ENCODE assay signal across 20 mouse cellular contexts in genomic region chr13:3774280-3774679, GRCm38 (mm10). TPM values are rescaled to one million over a fixed set of nuclear protein-coding genes. Genes with fewer than 3 reads are reported as not detected.
A peak's percentile ranks its signal among the peaks of the same experiment; 100 is the strongest.
DNase-seq lines count a peak whose midpoint lies in the region; ATAC-seq lines count a peak whose summit lies in the region.
"Had no signal": no experiment of that assay in that cellular context is flagged by ENCODE, and none has a peak within 500 bp of the region (broad histone marks: within the 10 kb centered on the region; RNA-seq: fewer than 3 reads in every experiment).

No protein-coding gene starts in this region.

- H3K27me3 ChIP-seq in forebrain, embryonic 11.5 days (ENCODE audit: control insufficient read depth, insufficient read depth, low read length): no peaks in the 10 kb centered on the region
- H3K27me3 ChIP-seq: forebrain, embryonic 15.5 days; hindbrain, embryonic 13.5 days; liver, embryonic 12.5 days; midbrain, embryonic 12.5 days had no signal

- H3K9me3 ChIP-seq in forebrain, embryonic 11.5 days (ENCODE audit: control insufficient read depth, low read length): no peaks in the 10 kb centered on the region
- H3K9me3 ChIP-seq: forebrain, embryonic 15.5 days; hindbrain, embryonic 13.5 days; liver, embryonic 12.5 days; midbrain, embryonic 12.5 days had no signal

- no peak for ATAC-seq in forebrain, embryonic 11.5 days (replicated peaks; ENCODE audit: low FRiP score)
- ATAC-seq: activated CD4-positive, CD25-positive, alpha-beta regulatory T cell, adult 4 months; forebrain, embryonic 15.5 days; intestine, postnatal 0 days; liver, embryonic 12.5 days; lung, postnatal 0 days had no signal

- no peak overlapping the region for H3K4me3 ChIP-seq in forebrain, embryonic 11.5 days (ENCODE audit: low read depth, low read length)
- H3K4me3 ChIP-seq: forebrain, embryonic 15.5 days; hindbrain, embryonic 13.5 days; liver, embryonic 12.5 days; midbrain, embryonic 12.5 days had no signal

- no peaks in the 10 kb centered on the region for H3K4me1 ChIP-seq in forebrain, embryonic 11.5 days (replicated peaks; ENCODE audit: control insufficient read depth, insufficient read depth, low read length)
- H3K4me1 ChIP-seq: midbrain, embryonic 12.5 days had no signal

- WGBS in forebrain, embryonic 11.5 days: 90% methylated on average over 3 of the region's 3 CpGs

- H3K9ac ChIP-seq in forebrain, embryonic 11.5 days (ENCODE audit: low read length): no peak overlapping the region
- H3K9ac ChIP-seq: forebrain, embryonic 15.5 days; hindbrain, embryonic 13.5 days; liver, embryonic 12.5 days; midbrain, embryonic 12.5 days had no signal

- H3K4me2 ChIP-seq in forebrain, embryonic 11.5 days (ENCODE audit: low read depth, low read length, severe bottlenecking): no peak overlapping the region
- H3K4me2 ChIP-seq: forebrain, embryonic 15.5 days; hindbrain, embryonic 13.5 days; liver, embryonic 12.5 days; midbrain, embryonic 12.5 days had no signal

- no peak overlapping the region for H3K27ac ChIP-seq in forebrain, embryonic 11.5 days (ENCODE audit: low read depth, low read length)
- H3K27ac ChIP-seq: forebrain, embryonic 15.5 days; hindbrain, embryonic 13.5 days; liver, embryonic 12.5 days; midbrain, embryonic 12.5 days had no signal

- peak; percentile 36 to 46 for DNase-seq in cerebellum, postnatal 25 days
- DNase-seq in cerebellum, adult 9-11 months: no peak
- peak; percentile 56 for DNase-seq in layer of hippocampus, adult 9-11 months
- no peak for DNase-seq in layer of hippocampus, adult 9-10 months (ENCODE audit: low spot score)
- DNase-seq in 3T3-L1 (ENCODE audit: low read depth, low spot score): peak; percentile 72
- peak; percentile 79 for DNase-seq in adrenal gland, adult 2 months
- no peak for DNase-seq in forebrain, embryonic 11.5 days (ENCODE audit: low spot score)
- DNase-seq in urinary bladder, postnatal 4 days (ENCODE audit: low spot score in 2 of 2): no peak
- DNase-seq: gastrocnemius, postnatal 14 days; kidney, postnatal 14 days had no signal

- H3K36me3 ChIP-seq in forebrain, embryonic 11.5 days (ENCODE audit: control insufficient read depth, insufficient read depth, low read length): no peaks in the 10 kb centered on the region
- H3K36me3 ChIP-seq: forebrain, embryonic 15.5 days; hindbrain, embryonic 13.5 days; liver, embryonic 12.5 days; midbrain, embryonic 12.5 days had no signal

RNA-seq across cellular contexts. Expression of gene Calml3, which starts 29.8 kb away (rescaled TPM):
- under 1 TPM; 0.35 to 0.63 TPM for total RNA-seq in adrenal gland, adult 2 months (2021)
- polyA plus RNA-seq in adrenal gland, adult 2 months (2012; rRNA removed): 0.35 TPM in 1 of 2 replicates, not detected in the other
- not detected in 2 replicates for polyA plus RNA-seq in forebrain, embryonic 11.5 days (2014; fragmentation: Nextera tagmentation; extraction: Ambion mirVana)
- total RNA-seq: gastrocnemius, postnatal 14 days; left cerebral cortex, postnatal 25 days; MEL had no signal
- polyA plus RNA-seq: activated CD4-positive, CD25-positive, alpha-beta regulatory T cell, adult 4 months; forebrain, embryonic 15.5 days; heart, embryonic 14.5 days; hindbrain, embryonic 13.5 days; intestine, postnatal 0 days; liver, embryonic 12.5 days; midbrain, embryonic 12.5 days had no signal

Comparison
In these comparisons a context has a peak if more than half of its experiments do, and no peak if none do; other contexts are left out.
1. DNase-seq: peak in cerebellum, postnatal 25 days (2 of 2), layer of hippocampus, adult 9-11 months (single experiment), 3T3-L1 (single experiment) and adrenal gland, adult 2 months (single experiment); none in cerebellum, adult 9-11 months (single experiment), layer of hippocampus, adult 9-10 months (single experiment), forebrain, embryonic 11.5 days (single experiment) and urinary bladder, postnatal 4 days (0 of 2).